Mouse (Mus musculus) myocyte (in vitro differentiated cells): Measurements from ENCODE around the gene Fam92a. TPM values are rescaled to one million over a fixed set of nuclear protein-coding genes. Genes with fewer than 3 reads are reported as not detected.

Experiments
- polyA plus RNA-seq: library from polyadenylated mRNA; unstranded; fragments of >200 nt; fragmentation: generic; extraction: Trizol; gene quantifications from one replicate; pipeline ENCODE4 v1.2.1, GENCODE M21; 2012; ENCODE audit warnings: missing spikeins

Gene Fam92a
- polyA plus RNA-seq, 1 experiment, result 14.6 TPM

Other genes with a start within 250 kb of the Fam92a start
- 0.02 TPM for gene Gm10604, start 190.8 kb downstream of the Fam92a start, polyA plus RNA-seq
- 1.8 TPM for gene Rbm12b2, start 82.6 kb downstream of the Fam92a start, polyA plus RNA-seq
- 0.59 TPM for gene Rbm12b1, start 31.8 kb downstream of the Fam92a start, polyA plus RNA-seq